Mouse (Mus musculus) cerebellum, adult 2 months (tissue): Measurements from ENCODE around the gene Nbl1. TPM values are rescaled to one million over a fixed set of nuclear protein-coding genes. Genes with fewer than 3 reads are reported as not detected.

ENCODE experiments used
- DNase-seq, 2 experiments: peaks; one replicate each; pipeline ENCODE4 v3.0.0; 2021
- H3K27ac ChIP-seq: fragments of 200-500 bp; 2 replicates; pipeline ENCODE4 v1.5.1; 2012; ENCODE audit warnings: low read length, control low read depth, inconsistent platforms; ENCODE audit not compliant: insufficient read depth
- H3K27me3 ChIP-seq: fragments of 200-500 bp; 2 replicates; pipeline ENCODE4 v1.6.1; 2012; ENCODE audit warnings: inconsistent platforms, mild to moderate bottlenecking, low read length, moderate library complexity; ENCODE audit not compliant: control insufficient read depth, insufficient read depth
- H3K4me1 ChIP-seq: fragments of 200-500 bp; 2 replicates; pipeline ENCODE4 v1.6.1; 2011; ENCODE audit warnings: low read length; ENCODE audit not compliant: control insufficient read depth, insufficient read depth
- H3K4me3 ChIP-seq: fragments of 200-500 bp; replicated peaks from 2 replicates; pipeline ENCODE3; 2011; ENCODE audit warnings: mild to moderate bottlenecking, low read depth, low read length, control low read depth; ENCODE audit not compliant: insufficient read depth
- CTCF ChIP-seq: fragments of 200-500 bp; IDR thresholded peaks from 2 replicates; pipeline ENCODE4 v1.5.1; 2011; ENCODE audit warnings: low read depth, mild to moderate bottlenecking, control low read depth, low read length, moderate library complexity, borderline replicate concordance; ENCODE audit not compliant: insufficient read depth
- POLR2A ChIP-seq: fragments of 200-500 bp; IDR thresholded peaks from 2 replicates; pipeline ENCODE4 v1.6.1; 2011; ENCODE audit warnings: low read length, control low read depth, borderline replicate concordance; ENCODE audit not compliant: insufficient read depth
- WGBS: fragments of 180-500 bp; shearing (Covaris S2); methylation state at CpG from one replicate; pipeline ENCODE4 v1.1.7; 2018; 5-methylcytosine and 5-hydroxymethylcytosine counted together
- polyA plus RNA-seq: library from polyadenylated mRNA; depleted of rRNA; stranded (reverse); fragments of >200 nt; gene quantifications from 2 replicates; pipeline ENCODE4 v1.2.3, GENCODE M21; 2012

Nbl1 gene
- polyA plus RNA-seq, 1 experiment, result 55.0 TPM

GRCm38 (mm10) chr4:139095406-139095805 is 2.6 kb upstream of the Nbl1 start:
- H3K27me3 ChIP-seq, result peaks cover 9% of the 10 kb centered on the region; the same call in 1 of the 2 replicates
- H3K4me3 ChIP-seq, result no peak overlapping the region
- no peak overlapping the region for H3K27ac ChIP-seq
- WGBS, result 32% methylated on average over 1 of the region's 1 CpGs
- no peak for DNase-seq
- TF ChIP-seq POLR2A (no peak), CTCF (no peak)
- no peaks in the 10 kb centered on the region; the same call in 1 of the 2 replicates for H3K4me1 ChIP-seq

DNA sequence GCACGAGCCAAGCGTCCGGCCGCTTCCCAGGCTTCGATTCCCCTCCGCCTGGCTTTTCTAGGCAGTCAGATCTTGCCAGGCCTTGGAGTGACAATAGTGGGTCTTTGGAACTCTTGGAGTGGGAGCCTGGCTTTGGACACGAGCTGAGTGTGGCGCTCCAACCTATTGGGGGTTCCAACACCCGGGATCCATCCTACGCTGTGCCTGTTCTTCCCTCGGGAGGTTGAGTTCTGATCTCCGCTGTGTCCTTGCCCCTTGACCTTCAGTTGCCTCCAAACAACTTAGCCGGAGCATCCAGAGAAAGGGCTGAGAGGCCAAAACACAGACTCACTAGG is 370 bp upstream of the Nbl1 start:
- 28% methylated on average over 13 of the region's 13 CpGs for WGBS
- DNase-seq, result no peak
- no peak overlapping the region for H3K4me3 ChIP-seq
- H3K27ac ChIP-seq, result no peak overlapping the region
- TF ChIP-seq POLR2A (no peak), CTCF (no peak)
- H3K4me1 ChIP-seq, result no peaks in the 10 kb centered on the region; the same call in 1 of the 2 replicates
- peaks cover 9% of the 10 kb centered on the region; the same call in 1 of the 2 replicates for H3K27me3 ChIP-seq

GRCm38 (mm10) chr4:139091478-139092355 is 1.1 kb downstream of the Nbl1 start:
- DNase-seq, result no peak
- Histone ChIP-seq H3K4me1 (no peaks in the 10 kb centered on the region; the same call in 1 of the 2 replicates), H3K27me3 (peaks cover 9% of the 10 kb centered on the region; the same call in 1 of the 2 replicates), H3K4me3 (peak overlapping the region; percentile 46), H3K27ac (no peak overlapping the region)
- 10% methylated on average over 28 of the region's 28 CpGs for WGBS
- TF ChIP-seq POLR2A (no peak), CTCF (no peak)

DNA sequence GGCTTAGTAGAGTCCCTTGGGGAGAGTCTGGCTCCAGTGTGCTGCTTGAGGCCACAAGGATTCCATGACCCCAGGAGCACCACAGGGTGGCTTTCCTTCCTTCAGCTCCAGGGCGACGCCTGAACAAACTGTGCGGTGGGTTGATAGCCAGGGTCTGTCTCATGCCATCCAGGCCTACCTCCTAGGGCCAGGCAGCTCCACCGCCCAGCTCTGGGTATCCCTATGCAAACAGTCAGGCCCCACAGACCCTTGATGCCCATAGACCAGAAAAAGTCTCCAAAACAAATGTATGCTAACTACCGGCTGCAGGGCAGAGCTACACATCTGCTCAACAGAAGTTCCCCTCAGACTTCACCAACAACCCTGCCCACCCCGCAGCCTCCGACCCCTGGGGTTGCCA is 1.7 kb downstream of the Nbl1 start:
- no peak for DNase-seq
- Histone ChIP-seq H3K4me3 (no peak overlapping the region), H3K27me3 (peaks cover 9% of the 10 kb centered on the region; the same call in 1 of the 2 replicates), H3K27ac (no peak overlapping the region), H3K4me1 (no peaks in the 10 kb centered on the region; the same call in 1 of the 2 replicates)
- WGBS, result 61% methylated on average over 7 of the region's 7 CpGs
- TF ChIP-seq CTCF, result no peak
- TF ChIP-seq POLR2A, result no peak

GRCm38 (mm10) chr4:139090303-139090940 is 2.4 kb downstream of the Nbl1 start:
- Histone ChIP-seq H3K4me1 (no peaks in the 10 kb centered on the region; the same call in 1 of the 2 replicates), H3K27ac (no peak overlapping the region), H3K27me3 (peaks cover 9% of the 10 kb centered on the region; the same call in 1 of the 2 replicates), H3K4me3 (no peak overlapping the region)
- no peak for DNase-seq
- TF ChIP-seq POLR2A, result no peak
- TF ChIP-seq CTCF, result no peak
- WGBS, result 63% methylated on average over 15 of the region's 15 CpGs

GRCm38 (mm10) chr4:139088982-139089671 is 3.7 kb downstream of the Nbl1 start:
- H3K4me3 ChIP-seq, result no peak overlapping the region
- no peak overlapping the region for H3K27ac ChIP-seq
- 71% methylated on average over 9 of the region's 9 CpGs for WGBS
- peaks cover 9% of the 10 kb centered on the region; the same call in 1 of the 2 replicates for H3K27me3 ChIP-seq
- DNase-seq, result no peak
- H3K4me1 ChIP-seq, result no peaks in the 10 kb centered on the region; the same call in 1 of the 2 replicates
- TF ChIP-seq POLR2A (no peak), CTCF (no peak)

DNA sequence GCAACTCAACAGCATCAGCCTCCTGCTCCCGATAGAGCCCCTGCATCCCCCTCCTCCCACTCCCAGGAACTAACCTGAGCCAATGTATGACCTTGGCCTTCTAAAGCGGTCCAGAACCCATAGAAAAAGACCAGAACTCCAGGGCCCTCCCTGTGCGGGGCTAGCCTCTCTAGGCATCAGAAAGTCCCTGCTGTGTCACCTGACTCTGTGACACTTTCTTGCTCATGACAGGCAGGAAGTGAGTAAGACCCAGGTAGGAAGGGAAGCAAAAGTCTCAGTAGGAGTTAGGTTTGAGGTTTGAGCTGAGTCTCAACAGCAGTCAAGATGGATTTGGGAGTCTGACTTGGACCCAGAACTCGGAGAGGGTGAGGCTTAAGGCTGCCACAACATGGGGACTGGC is 5.8 kb downstream of the Nbl1 start:
- H3K4me3 ChIP-seq, result no peak overlapping the region
- peaks cover 7% of the 10 kb centered on the region for H3K4me1 ChIP-seq
- H3K27ac ChIP-seq, result no peak overlapping the region
- TF ChIP-seq CTCF (no peak), POLR2A (no peak)
- DNase-seq, result no peak
- 76% methylated on average over 4 of the region's 4 CpGs for WGBS
- H3K27me3 ChIP-seq, result 0 out of 2 replicates have a peak, but pooled peaks cover 1% of the 10 kb centered on the region

DNA sequence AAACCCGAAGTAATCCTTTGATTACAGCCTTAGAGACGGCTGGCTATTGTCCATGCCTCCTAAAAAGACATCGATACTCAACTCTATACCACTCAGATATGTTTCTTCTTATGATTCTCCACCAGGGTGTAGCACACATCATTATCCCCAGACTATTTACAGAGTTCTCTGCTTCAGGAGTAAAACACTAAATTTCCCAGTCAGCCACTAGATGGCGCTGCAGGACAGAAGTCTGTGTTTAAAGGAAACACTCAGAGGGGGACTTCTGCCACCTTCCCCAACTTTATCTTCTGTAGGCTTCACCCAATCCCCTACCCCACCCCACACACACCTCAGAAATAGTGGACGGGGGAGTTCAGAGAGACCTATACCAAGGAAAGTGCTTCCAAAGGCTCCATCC is 6.8 kb downstream of the Nbl1 start:
- WGBS, result 13% methylated on average over 5 of the region's 5 CpGs
- H3K27ac ChIP-seq, result no peak overlapping the region
- H3K4me3 ChIP-seq, result no peak overlapping the region
- no peaks in the 10 kb centered on the region for H3K27me3 ChIP-seq
- DNase-seq, result peak; percentile 68 to 77
- TF ChIP-seq CTCF (peak; percentile 73), POLR2A (no peak)
- peaks cover 16% of the 10 kb centered on the region for H3K4me1 ChIP-seq
